Mouse (Mus musculus): Measurements from ENCODE around the gene Synpr. TPM values are rescaled to one million over a fixed set of nuclear protein-coding genes. Genes with fewer than 3 reads are reported as not detected.
A peak's percentile ranks its signal among the peaks of the same experiment; 100 is the strongest.

The Synpr gene
- polyA plus RNA-seq, 1 experiment from 2014 or later: 1.2 TPM

DNA sequence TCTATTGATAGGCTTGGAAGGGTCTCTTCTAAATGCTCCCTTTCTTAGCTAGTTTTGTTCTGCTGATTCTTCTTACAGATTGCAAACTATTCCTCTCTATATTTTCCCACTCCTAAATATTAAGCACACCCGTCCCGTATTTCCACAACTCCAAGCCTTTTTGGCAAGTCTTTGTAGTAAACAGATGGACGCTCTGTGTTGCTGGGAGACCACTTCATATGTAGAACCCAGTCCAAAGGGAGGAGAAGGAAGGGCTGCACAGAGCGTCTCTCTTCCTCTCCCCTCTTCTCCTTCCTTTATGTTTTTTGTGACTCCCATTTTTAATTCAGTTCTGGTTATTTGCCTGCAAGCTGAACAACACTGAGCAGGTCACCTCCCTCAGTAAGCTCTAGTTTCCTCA, 1.4 kb upstream of the Synpr start:
- Histone ChIP-seq H3K9ac (ENCODE audit: low read length) (no peak overlapping the region), H3K4me1 (replicated peaks; ENCODE audit: control insufficient read depth, insufficient read depth, low read length) (no peaks in the 10 kb centered on the region), H3K9me3 (ENCODE audit: control insufficient read depth, low read length) (no peaks in the 10 kb centered on the region), H3K4me3 (ENCODE audit: low read length) (no peak overlapping the region), H3K27ac (ENCODE audit: low read length) (no peak overlapping the region), H3K4me2 (ENCODE audit: low read depth, low read length) (no peak overlapping the region), H3K27me3 (ENCODE audit: control insufficient read depth, insufficient read depth, low read depth, low read length) (no peaks in the 10 kb centered on the region; the same call in 1 of the 2 replicates), H3K36me3 (ENCODE audit: control insufficient read depth, insufficient read depth, low read length) (no peaks in the 10 kb centered on the region)
- WGBS: 62% methylated on average over 4 of the region's 4 CpGs
- no peak for ATAC-seq (ENCODE audit: low read depth)

DNA sequence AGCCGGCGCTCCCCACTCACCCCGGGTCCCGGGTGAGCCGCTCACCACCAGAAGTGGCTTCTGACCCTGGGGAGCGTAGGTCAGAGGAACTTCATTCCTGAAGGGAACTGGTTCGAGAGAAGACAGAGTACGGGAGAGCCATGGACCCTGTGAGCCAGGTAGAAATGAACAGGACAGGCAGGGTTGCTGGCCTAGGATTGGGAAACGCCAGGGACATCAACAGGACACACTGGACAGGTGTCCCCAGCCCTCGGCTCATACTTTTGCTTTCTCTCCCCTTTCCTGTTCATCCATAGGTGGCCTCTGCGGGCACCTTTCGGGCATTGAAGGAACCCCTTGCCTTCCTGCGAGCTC, 242 bp downstream of the Synpr start:
- whole genome bisulfite sequencing: 11% methylated on average over 13 of the region's 13 CpGs
- Histone ChIP-seq H3K36me3 (ENCODE audit: control insufficient read depth, insufficient read depth, low read length) (no peaks in the 10 kb centered on the region), H3K4me2 (ENCODE audit: low read depth, low read length) (peak overlapping the region; percentile 70), H3K9me3 (ENCODE audit: control insufficient read depth, low read length) (no peaks in the 10 kb centered on the region), H3K9ac (ENCODE audit: low read length) (peak overlapping the region; percentile 46), H3K27me3 (ENCODE audit: control insufficient read depth, insufficient read depth, low read depth, low read length) (no peaks in the 10 kb centered on the region; the same call in 1 of the 2 replicates), H3K4me3 (ENCODE audit: low read length) (peak overlapping the region; percentile 44), H3K4me1 (replicated peaks; ENCODE audit: control insufficient read depth, insufficient read depth, low read length) (no peaks in the 10 kb centered on the region), H3K27ac (ENCODE audit: low read length) (no peak overlapping the region)
- ATAC-seq (ENCODE audit: low read depth): no peak; the same call in 1 of the 2 replicates

DNA sequence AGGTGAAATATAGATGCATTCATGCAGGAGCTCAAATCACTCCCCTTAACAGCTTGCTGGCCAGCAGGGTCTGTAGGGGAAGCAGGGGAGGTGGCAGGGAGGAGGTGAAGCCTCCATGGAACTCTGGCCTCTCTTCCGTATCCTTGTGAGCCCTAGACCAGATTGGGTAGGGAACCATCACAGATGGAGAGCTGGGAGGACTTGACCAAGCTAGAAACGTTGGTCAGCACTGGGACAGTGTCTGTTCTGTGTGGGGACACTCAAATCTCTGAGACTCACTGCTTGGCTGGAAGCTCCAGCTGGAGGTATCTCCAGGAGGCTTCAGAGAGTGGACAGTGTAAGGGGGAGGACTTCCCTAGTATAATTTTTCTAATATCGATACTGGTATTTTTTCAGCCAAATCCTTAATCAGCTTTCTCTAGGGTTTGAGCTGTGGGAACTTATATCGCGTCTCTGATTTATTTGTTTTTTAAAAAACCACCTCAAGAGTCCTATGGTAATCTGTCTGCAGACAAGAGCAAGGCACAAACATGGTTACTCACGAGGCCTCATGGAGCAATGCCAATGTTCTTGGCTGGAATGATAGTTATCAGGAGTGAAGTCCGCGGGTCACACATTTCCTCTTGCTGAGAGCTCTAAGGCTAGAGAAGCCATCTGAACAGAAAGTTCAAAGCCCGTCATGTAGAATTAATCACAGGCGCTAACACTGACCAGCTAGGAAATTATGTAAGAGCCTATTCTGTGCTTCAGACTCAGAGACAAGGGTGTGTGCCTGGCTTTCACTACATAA, 956 bp downstream of the Synpr start:
- ATAC-seq (ENCODE audit: low read depth): no peak
- 57% methylated on average over 10 of the region's 10 CpGs for WGBS
- Histone ChIP-seq H3K4me1 (replicated peaks; ENCODE audit: control insufficient read depth, insufficient read depth, low read length) (no peaks in the 10 kb centered on the region), H3K27me3 (ENCODE audit: control insufficient read depth, insufficient read depth, low read depth, low read length) (no peaks in the 10 kb centered on the region; the same call in 1 of the 2 replicates), H3K4me2 (ENCODE audit: low read depth, low read length) (no peak overlapping the region), H3K4me3 (ENCODE audit: low read length) (no peak overlapping the region), H3K9ac (ENCODE audit: low read length) (no peak overlapping the region), H3K36me3 (ENCODE audit: control insufficient read depth, insufficient read depth, low read length) (no peaks in the 10 kb centered on the region), H3K27ac (ENCODE audit: low read length) (no peak overlapping the region), H3K9me3 (ENCODE audit: control insufficient read depth, low read length) (no peaks in the 10 kb centered on the region)

DNA sequence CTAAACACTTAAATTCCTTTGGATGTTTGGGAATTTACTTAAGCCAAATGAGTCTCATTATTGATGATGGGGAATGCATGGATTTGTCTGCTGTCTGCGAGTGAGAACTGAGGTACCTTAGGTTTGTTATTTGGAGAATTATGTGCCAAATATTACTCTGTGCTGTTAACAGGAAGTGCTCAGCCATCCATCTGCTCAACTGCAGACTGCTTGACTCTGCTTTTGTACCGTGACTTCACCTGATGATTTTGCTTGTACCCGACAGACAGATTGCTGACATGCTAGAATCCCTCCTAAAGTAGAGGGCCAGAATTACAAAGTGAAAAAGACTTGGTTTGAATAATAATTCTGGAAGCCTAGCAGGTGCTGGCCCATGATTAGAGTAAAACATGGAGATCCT, 9.6 kb downstream of the Synpr start:
- Histone ChIP-seq H3K36me3 (ENCODE audit: control insufficient read depth, insufficient read depth, low read length) (no peaks in the 10 kb centered on the region), H3K9me3 (ENCODE audit: control insufficient read depth, low read length) (no peaks in the 10 kb centered on the region), H3K27ac (ENCODE audit: low read length) (no peak overlapping the region), H3K4me3 (ENCODE audit: low read length) (no peak overlapping the region), H3K27me3 (ENCODE audit: control insufficient read depth, insufficient read depth, low read depth, low read length) (no peaks in the 10 kb centered on the region), H3K4me2 (ENCODE audit: low read depth, low read length) (no peak overlapping the region), H3K4me1 (replicated peaks; ENCODE audit: control insufficient read depth, insufficient read depth, low read length) (no peaks in the 10 kb centered on the region), H3K9ac (ENCODE audit: low read length) (no peak overlapping the region)
- ATAC-seq (ENCODE audit: low read depth): no peak
- WGBS: 59% methylated on average over 3 of the region's 3 CpGs

DNA sequence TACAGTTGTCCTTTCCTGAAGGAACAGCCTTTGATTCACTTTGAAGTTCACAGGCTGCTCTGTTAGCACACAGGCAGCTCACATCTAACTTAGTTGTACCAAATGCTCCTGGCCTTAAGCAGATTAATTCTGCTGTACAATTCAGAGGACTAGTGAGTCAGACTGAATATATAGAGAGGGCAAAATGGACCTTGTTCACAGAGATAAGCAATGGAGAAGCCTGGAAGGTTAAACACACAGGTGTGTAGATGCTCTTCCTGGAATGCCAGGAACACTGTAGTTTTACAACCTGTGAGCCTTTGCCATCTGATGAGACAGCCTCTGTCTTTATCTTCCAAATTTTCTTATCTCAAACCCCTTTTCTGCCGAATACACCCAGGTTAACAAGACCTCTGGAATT, 29.7 kb downstream of the Synpr start:
- Histone ChIP-seq H3K4me3 (ENCODE audit: low read length) (no peak overlapping the region), H3K9me3 (ENCODE audit: control insufficient read depth, low read length) (no peaks in the 10 kb centered on the region), H3K27me3 (ENCODE audit: control insufficient read depth, insufficient read depth, low read depth, low read length) (no peaks in the 10 kb centered on the region), H3K36me3 (ENCODE audit: control insufficient read depth, insufficient read depth, low read length) (no peaks in the 10 kb centered on the region), H3K27ac (ENCODE audit: low read length) (no peak overlapping the region), H3K9ac (ENCODE audit: low read length) (no peak overlapping the region), H3K4me1 (replicated peaks; ENCODE audit: control insufficient read depth, insufficient read depth, low read length) (no peaks in the 10 kb centered on the region), H3K4me2 (ENCODE audit: low read depth, low read length) (no peak overlapping the region)
- 34% methylated on average over 1 of the region's 1 CpGs for WGBS
- no peak for ATAC-seq (ENCODE audit: low read depth)

DNA sequence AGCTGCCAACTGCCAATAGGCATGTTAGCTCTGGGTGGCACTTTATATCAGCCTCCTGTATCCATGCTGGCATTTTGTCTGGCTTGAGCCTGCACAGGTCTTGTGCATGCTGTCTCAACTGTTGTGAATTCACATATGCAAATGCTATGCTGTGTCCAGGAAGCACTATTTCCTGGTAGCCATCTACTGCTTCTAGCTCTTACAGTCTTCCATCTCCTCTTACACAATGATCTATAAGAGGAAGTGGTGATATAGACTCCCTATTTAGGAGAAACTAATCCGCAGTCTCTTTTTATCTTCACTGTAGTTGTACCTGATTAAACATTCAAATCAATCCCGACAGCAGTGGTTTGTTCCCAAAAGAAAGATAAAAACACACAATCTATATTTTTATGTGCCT, 43.9 kb downstream of the Synpr start:
- Histone ChIP-seq H3K27me3 (ENCODE audit: control insufficient read depth, insufficient read depth, low read depth, low read length) (no peaks in the 10 kb centered on the region), H3K27ac (ENCODE audit: low read length) (no peak overlapping the region), H3K9ac (ENCODE audit: low read length) (no peak overlapping the region), H3K4me1 (replicated peaks; ENCODE audit: control insufficient read depth, insufficient read depth, low read length) (no peaks in the 10 kb centered on the region), H3K4me2 (ENCODE audit: low read depth, low read length) (no peak overlapping the region), H3K4me3 (ENCODE audit: low read length) (no peak overlapping the region), H3K36me3 (ENCODE audit: control insufficient read depth, insufficient read depth, low read length) (no peaks in the 10 kb centered on the region), H3K9me3 (ENCODE audit: control insufficient read depth, low read length) (no peaks in the 10 kb centered on the region)
- ATAC-seq (ENCODE audit: low read depth): no peak
- WGBS: 71% methylated on average over 2 of the region's 2 CpGs

- no peak overlapping the region for H3K27ac ChIP-seq (ENCODE audit: low read length)
- no peaks in the 10 kb centered on the region for H3K36me3 ChIP-seq (ENCODE audit: control insufficient read depth, insufficient read depth, low read length)
- H3K27me3 ChIP-seq (ENCODE audit: control insufficient read depth, insufficient read depth, low read depth, low read length): no peaks in the 10 kb centered on the region
- H3K9me3 ChIP-seq (ENCODE audit: control insufficient read depth, low read length): no peaks in the 10 kb centered on the region
- H3K4me1 ChIP-seq (replicated peaks; ENCODE audit: control insufficient read depth, insufficient read depth, low read length): no peaks in the 10 kb centered on the region
- no peak overlapping the region for H3K4me3 ChIP-seq (ENCODE audit: low read length)
- no peak for ATAC-seq (ENCODE audit: low read depth)
- WGBS: 59% methylated on average over 10 of the region's 10 CpGs
- no peak overlapping the region for H3K9ac ChIP-seq (ENCODE audit: low read length)
- no peak overlapping the region for H3K4me2 ChIP-seq (ENCODE audit: low read depth, low read length)
Observed at GRCm38 (mm10) chr14:13332497-13333306, 48.1 kb downstream of the Synpr start.

GRCm38 (mm10) chr14:13333372-13333771, 48.8 kb downstream of the Synpr start:
- ATAC-seq (ENCODE audit: low read depth): no peak
- 49% methylated on average over 5 of the region's 5 CpGs for WGBS
- H3K4me3 ChIP-seq (ENCODE audit: low read length): no peak overlapping the region
- no peak overlapping the region for H3K9ac ChIP-seq (ENCODE audit: low read length)
- no peak overlapping the region for H3K27ac ChIP-seq (ENCODE audit: low read length)
- H3K4me2 ChIP-seq (ENCODE audit: low read depth, low read length): no peak overlapping the region
- H3K27me3 ChIP-seq (ENCODE audit: control insufficient read depth, insufficient read depth, low read depth, low read length): no peaks in the 10 kb centered on the region
- H3K4me1 ChIP-seq (replicated peaks; ENCODE audit: control insufficient read depth, insufficient read depth, low read length): no peaks in the 10 kb centered on the region
- H3K9me3 ChIP-seq (ENCODE audit: control insufficient read depth, low read length): no peaks in the 10 kb centered on the region
- H3K36me3 ChIP-seq (ENCODE audit: control insufficient read depth, insufficient read depth, low read length): no peaks in the 10 kb centered on the region

DNA sequence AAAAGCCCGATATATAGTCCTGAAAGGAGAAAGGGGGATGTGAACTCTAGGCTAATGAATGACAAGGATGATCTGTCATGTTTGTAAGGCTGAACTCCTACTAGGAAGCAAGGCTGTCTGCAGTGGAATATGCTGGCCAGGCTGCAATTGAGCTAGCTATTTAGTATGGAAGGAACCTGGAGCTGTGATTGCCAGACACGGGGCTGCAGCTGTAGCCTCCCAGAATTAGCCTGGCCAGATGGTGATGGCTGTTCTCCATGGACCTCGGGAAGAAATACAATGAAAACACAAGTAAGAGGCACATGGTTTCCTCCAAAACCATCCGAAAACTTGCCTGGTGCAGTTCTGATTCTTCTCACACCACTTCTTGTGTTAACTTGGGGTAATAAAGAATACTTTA, 51.6 kb downstream of the Synpr start:
- no peak for ATAC-seq (ENCODE audit: low read depth)
- Histone ChIP-seq H3K4me3 (ENCODE audit: low read length) (no peak overlapping the region), H3K9me3 (ENCODE audit: control insufficient read depth, low read length) (no peaks in the 10 kb centered on the region), H3K4me2 (ENCODE audit: low read depth, low read length) (no peak overlapping the region), H3K27ac (ENCODE audit: low read length) (no peak overlapping the region), H3K9ac (ENCODE audit: low read length) (no peak overlapping the region), H3K27me3 (ENCODE audit: control insufficient read depth, insufficient read depth, low read depth, low read length) (no peaks in the 10 kb centered on the region), H3K36me3 (ENCODE audit: control insufficient read depth, insufficient read depth, low read length) (no peaks in the 10 kb centered on the region), H3K4me1 (replicated peaks; ENCODE audit: control insufficient read depth, insufficient read depth, low read length) (no peaks in the 10 kb centered on the region)
- 68% methylated on average over 4 of the region's 4 CpGs for WGBS
